Mouse (Mus musculus) E14TG2a.4 (cell line): ENCODE data around the gene Ntn5.

ENCODE experiments used
- H3K27me3 ChIP-seq: 2 replicates; pipeline ENCODE4 v1.6.1; 2014; ENCODE audit warnings: low read length, control low read depth; ENCODE audit not compliant: insufficient read depth
- H3K36me3 ChIP-seq: 2 replicates; pipeline ENCODE4 v1.6.1; 2014; ENCODE audit warnings: low read length, control low read depth; ENCODE audit not compliant: insufficient read depth
- H3K4me1 ChIP-seq: replicated peaks from 2 replicates; pipeline ENCODE4 v1.6.1; 2014; ENCODE audit warnings: low read depth, low read length, control low read depth
- H3K4me3 ChIP-seq: replicated peaks from 2 replicates; pipeline ENCODE4 v1.5.1; 2014; ENCODE audit warnings: mild to moderate bottlenecking, low read length
- H3K9me3 ChIP-seq: 2 replicates; pipeline ENCODE4 v1.6.1; 2014; ENCODE audit warnings: low read length, control low read depth
- CTCF ChIP-seq: conservative IDR thresholded peaks from 2 replicates; pipeline ENCODE4 v1.5.1; 2014; ENCODE audit warnings: low read length
- NANOG ChIP-seq: IDR thresholded peaks from 2 replicates; pipeline ENCODE4 v1.6.1; 2014; ENCODE audit warnings: borderline replicate concordance, low read length, mixed read lengths
- POU5F1 ChIP-seq: IDR thresholded peaks from 2 replicates; pipeline ENCODE4 v1.6.1; 2014; ENCODE audit warnings: low read length, borderline replicate concordance

Gene Ntn5

DNA sequence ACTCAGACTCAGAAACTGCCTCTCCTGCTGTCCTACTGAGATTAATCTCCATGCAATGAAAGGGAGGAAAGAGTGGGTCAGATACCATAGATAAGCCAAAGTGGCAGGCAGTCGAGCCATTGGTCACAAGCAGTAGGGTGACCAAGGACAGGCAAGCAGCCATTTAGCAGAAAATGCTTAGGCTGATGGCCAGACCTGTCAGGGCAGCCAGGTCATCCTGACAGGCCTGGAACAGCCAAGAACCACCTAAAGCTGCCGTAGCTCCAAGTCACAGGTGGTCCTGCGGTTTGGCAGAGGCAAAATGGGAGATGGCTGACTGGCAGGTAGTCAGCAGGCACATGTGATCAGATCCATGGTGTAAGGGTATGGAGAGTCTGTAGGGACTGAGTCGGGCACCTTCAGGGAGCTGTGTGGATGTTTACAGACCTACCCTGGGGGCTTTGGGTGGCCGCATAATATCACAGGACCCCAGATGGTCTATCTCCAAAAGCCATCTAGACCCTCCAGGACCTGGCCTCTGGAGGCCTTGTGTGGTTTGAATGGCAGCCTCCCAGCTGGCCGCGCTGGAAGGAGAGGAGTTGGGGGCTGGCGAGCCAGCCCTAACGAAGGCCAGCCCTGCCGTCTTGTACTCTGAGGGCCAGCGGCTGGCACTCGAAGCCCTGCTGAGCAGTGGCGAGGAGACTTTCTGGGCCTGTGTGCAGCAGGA is 38.0 kb downstream of the Ntn5 start:
- Histone ChIP-seq H3K36me3 (peaks cover 86% of the 10 kb centered on the region), H3K27me3 (no peaks in the 10 kb centered on the region), H3K4me3 (no peak overlapping the region), H3K4me1 (peaks cover 64% of the 10 kb centered on the region), H3K9me3 (no peaks in the 10 kb centered on the region)
- no peak for TF ChIP-seq POU5F1
- no peak for TF ChIP-seq CTCF
- TF ChIP-seq NANOG = no peak

DNA sequence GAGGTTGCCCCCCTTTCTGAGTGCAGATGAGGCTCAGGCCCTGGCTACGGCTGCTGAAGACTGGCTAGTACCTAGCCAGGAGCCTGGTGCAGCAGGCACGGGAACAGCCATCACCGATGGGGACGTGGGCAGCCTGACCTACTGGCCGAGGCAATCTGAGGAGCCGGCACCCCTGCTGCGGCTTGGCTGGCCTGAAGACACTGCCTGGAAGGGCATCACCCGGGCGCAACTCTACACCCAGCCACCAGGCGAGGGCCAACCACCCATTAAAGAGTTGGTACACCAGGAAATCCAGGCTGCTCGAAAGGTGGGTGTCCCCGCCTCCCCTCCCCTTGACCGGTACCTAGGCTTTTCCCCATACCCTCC is 38.5 kb downstream of the Ntn5 start:
- Histone ChIP-seq H3K27me3 (no peaks in the 10 kb centered on the region), H3K9me3 (no peaks in the 10 kb centered on the region), H3K36me3 (peaks cover 92% of the 10 kb centered on the region), H3K4me3 (no peak overlapping the region), H3K4me1 (peaks cover 60% of the 10 kb centered on the region)
- TF ChIP-seq POU5F1 (no peak), CTCF (no peak), NANOG (no peak)

DNA sequence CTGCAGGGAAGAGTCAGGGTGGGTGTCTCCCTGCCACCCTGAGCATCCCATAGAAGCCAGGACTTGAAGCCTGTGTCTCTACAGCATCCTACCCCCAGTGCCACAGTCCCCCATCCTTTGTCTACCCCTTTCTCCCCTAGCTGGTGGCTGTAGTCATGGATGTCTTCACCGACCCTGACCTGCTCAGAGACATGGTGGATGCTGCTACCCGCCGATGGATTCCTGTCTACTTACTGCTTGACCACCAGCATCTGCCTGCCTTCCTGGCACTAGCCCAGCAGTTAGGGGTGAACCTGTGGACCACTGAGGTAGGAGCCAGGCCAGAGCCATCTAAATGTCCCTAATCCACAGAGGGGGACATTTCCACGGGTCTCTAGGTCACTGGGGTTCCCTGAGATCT is 39.5 kb downstream of the Ntn5 start:
- Histone ChIP-seq H3K4me1 (peaks cover 60% of the 10 kb centered on the region), H3K9me3 (no peaks in the 10 kb centered on the region)
- TF ChIP-seq CTCF = no peak
- TF ChIP-seq POU5F1 = no peak
- TF ChIP-seq NANOG = no peak

DNA sequence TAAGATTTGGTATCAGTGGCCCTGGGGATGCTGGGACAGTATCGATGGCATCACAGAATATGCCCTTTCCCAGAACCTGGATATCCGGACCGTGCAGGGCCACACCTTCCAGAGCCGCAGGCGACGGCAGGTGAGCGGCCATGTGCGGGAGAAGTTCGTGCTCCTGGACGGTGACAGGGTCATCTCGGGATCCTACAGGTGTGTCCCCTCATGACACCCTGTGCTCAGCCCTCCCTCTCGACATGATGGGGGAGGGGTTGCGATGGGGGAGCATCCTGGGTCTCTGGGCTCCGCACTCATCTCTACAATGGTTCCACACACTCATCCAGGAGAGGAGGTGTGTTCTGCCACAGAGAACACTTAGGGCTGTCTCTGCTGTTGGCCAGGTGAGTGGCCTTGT is 40.0 kb downstream of the Ntn5 start:
- Histone ChIP-seq H3K4me1 (peaks cover 63% of the 10 kb centered on the region), H3K9me3 (no peaks in the 10 kb centered on the region), H3K36me3 (peaks cover 87% of the 10 kb centered on the region), H3K27me3 (no peaks in the 10 kb centered on the region), H3K4me3 (no peak overlapping the region)
- no peak for TF ChIP-seq NANOG
- TF ChIP-seq POU5F1 = no peak
- TF ChIP-seq CTCF = no peak

More for the DNA sequence above, 39.5 kb downstream of the Ntn5 start:
- Histone ChIP-seq H3K27me3 (no peaks in the 10 kb centered on the region), H3K36me3 (peaks cover 90% of the 10 kb centered on the region), H3K4me3 (no peak overlapping the region)

DNA sequence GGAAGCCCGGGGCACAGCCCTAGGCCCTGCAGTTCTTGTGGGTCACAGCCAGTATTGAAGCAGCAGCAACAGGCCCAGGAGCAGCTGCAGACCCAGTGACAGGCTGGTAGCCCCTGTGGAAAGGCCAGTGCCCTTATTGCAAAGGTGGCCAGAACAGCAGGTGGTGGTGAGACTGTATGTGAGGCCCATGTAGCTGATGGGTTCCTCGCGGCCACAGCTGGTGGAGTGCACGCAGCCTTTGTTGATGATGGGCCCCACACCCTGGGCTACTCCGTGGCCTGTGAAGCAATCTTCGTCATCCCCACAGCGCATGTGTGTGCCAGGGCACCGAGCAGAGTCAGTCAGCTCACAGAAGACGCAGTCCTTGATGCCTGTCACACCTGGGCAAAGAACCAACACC is 41.3 kb downstream of the Ntn5 start:
- Histone ChIP-seq H3K27me3 (no peaks in the 10 kb centered on the region), H3K36me3 (peaks cover 76% of the 10 kb centered on the region), H3K4me1 (peaks cover 67% of the 10 kb centered on the region), H3K4me3 (no peak overlapping the region), H3K9me3 (no peaks in the 10 kb centered on the region)
- no peak for TF ChIP-seq POU5F1
- TF ChIP-seq NANOG = no peak
- TF ChIP-seq CTCF = no peak

DNA sequence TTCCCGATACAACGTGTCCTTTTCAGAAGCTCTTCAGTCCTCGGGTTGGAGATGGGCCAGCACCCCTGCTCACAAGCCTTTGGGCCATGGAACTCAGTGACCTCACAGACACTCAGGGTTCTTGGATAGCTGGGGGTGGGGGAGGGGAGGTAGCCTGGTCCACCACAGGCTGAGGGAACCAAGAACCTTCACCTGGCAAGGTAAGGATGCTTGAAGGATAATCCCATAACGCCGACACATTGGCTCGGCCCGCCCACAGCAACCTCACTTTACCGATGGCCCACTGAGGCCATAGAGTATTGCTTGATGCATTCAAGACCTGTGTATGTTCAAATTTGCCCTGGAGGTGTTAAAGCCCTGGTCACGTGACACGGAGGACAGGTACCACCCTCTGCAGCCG is 41.9 kb downstream of the Ntn5 start, which contains the start of gene Spaca4:
Gene Spaca4 (minus strand): TSS at position 101 of the 400 bp plus-strand sequence.
- Histone ChIP-seq H3K9me3 (no peaks in the 10 kb centered on the region), H3K27me3 (no peaks in the 10 kb centered on the region), H3K4me3 (no peak within 1 kb of the TSS), H3K4me1 (peaks cover 68% of the 10 kb centered on the region), H3K36me3 (peaks cover 70% of the 10 kb centered on the region)
- TF ChIP-seq POU5F1 = no peak
- no peak for TF ChIP-seq CTCF
- TF ChIP-seq NANOG = no peak

DNA sequence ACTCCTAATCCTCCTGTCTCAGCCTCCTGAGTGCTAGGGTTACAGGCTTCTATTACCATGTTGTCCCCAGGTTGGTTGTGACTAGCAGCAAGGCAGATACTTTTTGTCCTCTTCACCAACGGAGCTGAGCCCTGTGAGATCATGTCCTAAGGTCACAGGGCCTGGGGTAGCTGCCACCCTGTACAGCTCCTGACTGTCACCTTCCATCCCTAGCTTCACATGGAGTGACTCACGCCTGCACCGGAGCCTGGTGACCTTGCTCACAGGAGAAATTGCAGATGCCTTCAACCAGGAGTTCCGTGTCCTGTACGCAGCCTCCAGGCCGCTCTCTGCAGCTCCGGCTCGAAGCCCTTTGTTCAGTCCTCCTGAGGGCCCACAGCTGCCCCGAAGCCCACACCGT is 42.6 kb downstream of the Ntn5 start:
- H3K36me3 ChIP-seq = peaks cover 63% of the 10 kb centered on the region

DNA sequence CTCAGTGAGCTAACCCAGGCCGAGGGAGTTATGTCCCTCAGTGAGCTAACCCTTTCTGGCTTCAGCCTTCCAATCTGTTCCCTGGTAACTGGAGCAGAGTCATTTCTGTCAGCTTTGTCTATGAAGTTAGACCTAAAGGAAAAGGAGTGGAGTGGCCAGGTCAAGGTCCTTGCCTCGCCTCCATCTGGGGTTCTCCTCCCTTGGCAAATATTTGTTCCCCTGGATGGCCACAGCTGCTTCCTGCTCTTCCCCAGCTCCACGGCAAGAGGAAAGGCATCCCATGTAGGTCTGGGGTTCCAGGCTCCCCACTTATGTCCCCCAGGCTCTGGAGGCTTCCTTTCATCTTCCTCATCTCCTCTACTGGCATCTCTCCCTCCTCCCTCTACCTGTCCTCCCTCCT is 43.8 kb downstream of the Ntn5 start:
- peaks cover 51% of the 10 kb centered on the region for H3K36me3 ChIP-seq
- TF ChIP-seq POU5F1 = no peak
- no peak for TF ChIP-seq CTCF
- TF ChIP-seq NANOG = no peak
- H3K4me3 ChIP-seq = no peak overlapping the region
- no peaks in the 10 kb centered on the region for H3K9me3 ChIP-seq
- peaks cover 65% of the 10 kb centered on the region for H3K4me1 ChIP-seq
- H3K27me3 ChIP-seq = no peaks in the 10 kb centered on the region

More for the DNA sequence above, 42.6 kb downstream of the Ntn5 start:
- TF ChIP-seq POU5F1 (no peak), NANOG (no peak), CTCF (no peak)
- no peaks in the 10 kb centered on the region for H3K27me3 ChIP-seq
- H3K4me3 ChIP-seq = no peak overlapping the region
- no peaks in the 10 kb centered on the region for H3K9me3 ChIP-seq
- H3K4me1 ChIP-seq = peaks cover 68% of the 10 kb centered on the region

DNA sequence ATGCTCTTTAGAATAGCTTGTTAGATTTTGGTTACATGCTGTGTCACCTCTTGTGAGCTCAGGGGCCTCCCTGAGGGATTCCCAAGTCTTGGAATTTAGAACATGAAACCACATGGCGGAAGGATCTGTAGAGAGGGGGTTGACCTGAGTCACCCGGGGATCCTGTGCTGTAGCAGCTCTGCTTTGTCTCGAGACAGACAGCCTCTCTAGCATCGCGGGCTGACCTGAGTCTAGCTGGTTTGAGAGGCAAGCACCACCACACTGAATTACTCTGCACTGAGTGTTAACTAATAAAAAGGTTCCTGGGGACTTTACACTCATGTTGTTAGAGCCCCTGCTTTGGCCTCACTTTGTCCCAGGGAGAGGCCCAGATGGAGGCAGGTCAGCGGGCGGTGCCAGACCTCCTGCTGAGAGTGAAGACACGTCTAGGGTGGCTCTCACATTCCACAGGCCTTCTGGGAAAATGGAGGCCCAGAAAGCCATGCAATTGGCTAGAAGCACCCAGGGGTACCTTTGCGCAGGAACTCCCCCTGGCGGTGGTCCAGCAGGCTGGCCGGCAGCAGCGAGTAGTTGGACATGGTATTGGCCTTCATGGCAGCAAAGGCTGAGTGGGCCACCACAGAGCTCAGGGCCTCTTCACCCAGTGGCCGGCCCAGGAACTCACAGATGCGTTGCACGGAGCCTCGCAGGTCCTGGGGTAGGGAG is 47.1 kb downstream of the Ntn5 start:
- H3K4me1 ChIP-seq = peaks cover 57% of the 10 kb centered on the region
- TF ChIP-seq NANOG = no peak
- peak; percentile 76 for TF ChIP-seq CTCF
- peaks cover 26% of the 10 kb centered on the region for H3K36me3 ChIP-seq
- no peaks in the 10 kb centered on the region for H3K9me3 ChIP-seq
- no peaks in the 10 kb centered on the region for H3K27me3 ChIP-seq
- no peak overlapping the region for H3K4me3 ChIP-seq
